Mouse (Mus musculus): ENCODE data around the gene Aga.

DNA sequence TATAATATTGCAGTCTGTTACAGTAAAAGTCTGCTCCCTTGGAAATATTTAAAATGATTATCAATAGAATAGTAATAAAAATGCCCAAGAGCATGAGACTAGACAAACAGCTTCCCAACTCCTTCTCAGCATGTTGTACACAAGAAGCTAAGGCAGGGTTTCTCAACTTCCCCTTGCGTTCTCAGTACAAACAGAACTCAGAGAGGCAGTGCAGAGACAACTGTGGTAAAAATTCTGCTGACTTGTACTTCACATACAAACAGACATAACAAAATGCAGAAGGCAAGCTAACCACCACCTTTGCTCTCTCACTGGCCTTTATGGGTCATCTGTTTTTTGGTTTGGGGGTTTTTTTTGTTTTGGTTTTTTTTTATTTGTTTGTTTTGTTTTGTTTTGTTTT, 15.3 kb upstream of the Aga start:
- TF ChIP-seq CTCF (IDR thresholded peaks at IDR 0.05; ENCODE audit: low read depth): no peak
- no peak for TF ChIP-seq EP300 (IDR thresholded peaks at IDR 0.05; ENCODE audit: low read depth)
